Mouse (Mus musculus) layer of hippocampus, adult 9-10 months (tissue): ENCODE data around the gene Pou2f2.
A peak's percentile ranks its signal among the peaks of the same experiment; 100 is the strongest.

Experiments
- DNase-seq: peaks from one replicate; pipeline ENCODE4 v3.0.0; 2022; ENCODE audit warnings: low spot score

The Pou2f2 gene

GRCm38 (mm10) chr7:25141761-25142160, 37.8 kb downstream of the Pou2f2 start:
- DNase-seq, result no peak

DNA sequence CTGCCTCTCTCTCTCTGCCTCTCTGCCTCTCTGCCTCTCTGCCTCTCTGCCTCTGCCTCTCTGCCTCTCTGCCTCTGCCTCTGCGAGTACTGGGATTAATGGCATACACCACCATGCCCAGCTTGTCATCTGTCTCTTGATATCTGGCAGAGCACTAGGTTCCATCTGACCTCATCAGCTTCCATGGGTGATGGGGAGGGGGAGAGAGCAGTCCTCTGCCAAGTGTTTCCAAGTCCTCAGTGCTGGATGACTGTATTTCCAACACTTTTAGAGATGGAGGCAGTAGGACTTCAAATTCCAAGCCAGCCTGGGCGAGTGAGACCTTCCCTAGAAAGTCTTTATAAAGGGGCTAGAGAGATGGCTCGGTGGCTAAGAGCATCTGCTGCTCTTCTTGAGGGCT, 42.0 kb downstream of the Pou2f2 start:
- no peak for DNase-seq

GRCm38 (mm10) chr7:25133092-25134049, 46.2 kb downstream of the Pou2f2 start:
- DNase-seq, result peak; percentile 78

DNA sequence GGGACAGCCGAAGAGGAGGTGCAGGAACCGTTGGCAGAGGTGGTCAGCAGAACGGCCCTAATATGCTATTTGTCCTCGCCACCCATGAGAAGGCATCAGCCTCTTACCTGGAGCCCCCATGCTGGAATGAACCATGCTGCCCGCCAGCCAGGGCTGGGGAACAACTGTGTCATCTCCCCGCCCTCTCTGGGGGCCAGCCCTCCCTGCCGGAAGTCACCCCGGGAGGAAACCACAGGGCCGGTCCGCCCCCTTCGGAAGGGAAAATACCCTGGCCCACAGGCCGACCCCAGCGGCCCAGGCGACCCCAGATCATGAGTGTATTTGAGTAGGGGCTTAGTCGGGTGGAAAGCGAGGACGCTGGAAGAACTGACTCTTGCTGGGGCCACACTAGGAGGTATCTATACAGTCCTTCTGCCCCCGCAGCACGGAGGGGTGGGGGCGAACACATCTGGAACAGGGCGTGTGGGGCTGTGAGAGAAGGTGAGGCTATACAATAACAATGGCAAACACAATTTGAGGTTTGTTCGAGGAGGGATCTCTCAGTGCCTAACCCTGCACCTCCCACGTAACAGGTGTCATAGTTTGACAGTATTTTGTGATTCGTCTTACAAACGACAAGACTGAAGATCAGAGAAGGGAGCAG, 47.1 kb downstream of the Pou2f2 start:
- DNase-seq, result no peak

DNA sequence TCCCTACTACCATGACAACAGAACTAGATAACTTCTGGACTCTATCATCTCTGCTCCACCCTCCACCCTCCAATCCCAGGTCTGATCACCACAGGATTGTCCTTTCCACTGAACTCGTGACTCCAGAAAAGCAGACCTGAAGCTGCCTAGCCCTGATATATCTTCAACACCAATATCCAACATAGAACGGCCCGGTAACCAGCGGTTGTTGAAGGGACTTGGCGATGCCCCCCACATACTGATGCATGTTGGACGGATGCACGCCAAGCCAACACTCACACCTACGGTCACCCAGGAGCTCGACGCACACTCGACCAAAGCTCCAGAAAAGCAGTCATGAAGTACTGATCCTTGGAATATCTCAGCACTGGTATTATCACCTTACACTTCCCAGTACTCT, 48.3 kb downstream of the Pou2f2 start:
- no peak for DNase-seq

DNA sequence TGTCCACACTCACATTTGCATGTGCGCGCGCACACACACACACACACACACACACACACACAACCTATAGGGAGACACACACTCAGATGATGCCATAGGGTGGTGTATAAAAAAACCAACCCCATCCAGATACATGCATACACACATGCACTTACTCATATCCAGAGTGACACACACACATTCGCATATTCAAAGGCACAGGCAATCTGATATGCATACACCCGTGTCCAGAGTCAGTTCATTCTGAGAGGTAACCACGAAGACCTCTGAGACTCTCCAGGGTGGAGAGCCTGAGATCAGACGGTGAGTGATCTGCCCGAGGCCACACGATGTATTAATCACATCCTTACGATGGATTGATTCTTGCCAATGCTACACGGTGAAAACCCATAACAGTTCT, 49.0 kb downstream of the Pou2f2 start:
- no peak for DNase-seq

DNA sequence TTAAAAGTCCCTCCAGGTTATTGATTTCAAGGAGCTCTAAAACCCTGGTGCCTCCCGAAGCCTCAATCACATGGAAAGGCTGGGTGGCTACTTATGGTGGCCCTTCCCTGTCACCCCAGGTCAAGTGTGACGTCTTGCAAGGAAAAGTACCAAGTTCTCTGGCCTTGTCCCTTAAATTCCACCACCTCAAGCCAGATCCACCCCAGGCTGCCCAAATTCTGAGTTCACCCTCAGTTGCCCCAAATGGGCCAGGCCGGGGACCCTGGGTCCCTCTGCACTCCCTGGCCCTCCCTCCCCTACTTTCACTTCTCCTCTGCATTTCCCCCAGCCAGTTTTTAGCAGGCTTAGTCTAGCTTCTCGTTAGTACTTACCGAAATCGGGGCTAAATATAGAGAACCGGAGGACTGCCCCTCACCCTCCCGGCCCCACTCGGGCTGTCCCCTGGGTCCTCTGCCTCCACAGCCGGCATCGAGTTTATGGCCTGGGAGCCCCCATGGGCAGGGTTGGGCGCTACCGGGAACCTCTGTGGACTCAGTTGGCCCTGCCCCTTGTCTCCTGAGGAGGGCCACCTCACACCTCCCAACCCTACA, 50.0 kb downstream of the Pou2f2 start:
- DNase-seq, result no peak

GRCm38 (mm10) chr7:25127971-25128370, 51.6 kb downstream of the Pou2f2 start:
- no peak for DNase-seq

DNA sequence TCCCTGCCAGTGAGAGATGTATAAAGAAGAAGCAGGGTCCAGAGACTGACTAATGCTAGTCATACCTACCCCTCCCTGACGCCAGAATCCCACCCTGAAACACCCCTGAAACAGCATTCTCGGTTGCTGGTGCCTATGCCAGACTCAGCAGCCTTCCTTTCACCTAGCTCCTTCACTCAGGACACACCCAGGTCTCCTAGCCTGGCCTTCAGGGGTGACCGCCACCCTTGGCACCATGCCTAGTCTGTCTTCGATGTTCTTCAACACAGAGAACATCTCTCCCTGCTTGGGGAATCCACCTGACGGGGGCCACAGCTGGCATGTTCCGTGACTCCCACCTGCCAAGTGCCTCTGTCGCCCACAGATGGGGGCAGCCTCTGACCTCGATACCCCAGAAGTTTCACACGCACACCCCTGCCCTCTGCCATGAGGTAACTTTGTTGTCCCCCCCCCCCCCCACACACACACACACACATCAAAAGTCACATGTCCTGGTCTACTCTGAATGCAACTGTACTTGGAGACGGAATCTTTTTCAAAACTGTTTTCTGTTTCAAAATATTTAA, 53.7 kb downstream of the Pou2f2 start:
- DNase-seq, result no peak

DNA sequence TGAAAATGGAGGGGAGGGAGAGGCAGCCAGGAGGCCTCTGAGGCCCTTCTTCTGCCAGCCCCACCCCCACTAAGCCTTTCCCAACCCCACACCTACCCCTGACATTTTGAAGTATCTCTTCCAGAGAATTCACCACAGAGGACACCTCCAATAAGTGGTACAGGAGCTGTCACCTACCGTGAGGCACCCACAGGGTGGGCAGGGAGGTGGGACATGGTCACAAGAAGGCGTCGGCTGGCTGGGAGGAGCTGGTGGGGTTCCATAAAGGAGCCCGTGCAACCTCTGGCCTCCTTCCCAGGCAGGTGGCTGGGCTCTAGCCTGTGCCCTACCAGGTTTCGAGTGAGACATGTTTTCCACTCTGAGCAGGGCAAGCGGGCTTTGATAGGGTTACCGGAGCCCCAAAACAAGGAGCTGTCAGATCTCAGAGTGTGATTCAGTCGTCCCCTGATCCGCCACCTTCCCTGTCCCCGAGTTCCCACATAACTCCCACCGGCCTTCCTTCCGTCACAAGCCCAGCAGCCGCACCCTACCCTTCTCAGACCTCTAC, 58.2 kb downstream of the Pou2f2 start:
- no peak for DNase-seq

GRCm38 (mm10) chr7:25120061-25120834, 59.3 kb downstream of the Pou2f2 start:
- DNase-seq, result no peak

DNA sequence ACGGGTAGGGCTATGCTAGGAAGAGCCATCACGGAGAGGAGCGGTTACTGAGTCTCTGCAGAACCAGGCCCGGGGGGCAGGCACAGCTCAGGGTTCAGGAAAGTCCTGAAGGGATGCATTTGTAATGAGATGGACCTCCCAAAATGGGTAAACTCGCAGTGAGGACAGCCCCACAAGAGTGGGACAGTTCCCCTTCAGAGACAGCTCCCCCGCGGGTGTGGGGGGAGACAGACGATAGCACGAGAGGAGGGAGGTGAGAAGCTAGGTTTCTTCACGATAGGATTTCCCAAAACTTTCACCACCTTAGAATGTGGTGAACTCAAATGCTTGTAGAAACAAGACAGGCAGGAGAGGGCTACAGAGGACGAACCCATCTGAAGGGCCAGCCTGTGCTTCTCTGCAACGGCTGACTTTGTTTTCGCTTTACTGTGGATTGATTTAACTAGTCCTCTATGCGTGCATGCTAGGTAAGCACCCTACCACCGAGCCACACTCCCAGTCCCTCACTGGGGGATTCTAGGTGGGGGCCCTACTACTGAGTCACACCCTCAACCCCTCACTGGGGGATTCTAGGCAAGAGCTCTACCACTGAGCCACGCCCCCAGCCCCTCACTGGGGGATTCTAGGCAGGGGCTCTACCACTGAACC, 66.4 kb downstream of the Pou2f2 start:
- no peak for DNase-seq

DNA sequence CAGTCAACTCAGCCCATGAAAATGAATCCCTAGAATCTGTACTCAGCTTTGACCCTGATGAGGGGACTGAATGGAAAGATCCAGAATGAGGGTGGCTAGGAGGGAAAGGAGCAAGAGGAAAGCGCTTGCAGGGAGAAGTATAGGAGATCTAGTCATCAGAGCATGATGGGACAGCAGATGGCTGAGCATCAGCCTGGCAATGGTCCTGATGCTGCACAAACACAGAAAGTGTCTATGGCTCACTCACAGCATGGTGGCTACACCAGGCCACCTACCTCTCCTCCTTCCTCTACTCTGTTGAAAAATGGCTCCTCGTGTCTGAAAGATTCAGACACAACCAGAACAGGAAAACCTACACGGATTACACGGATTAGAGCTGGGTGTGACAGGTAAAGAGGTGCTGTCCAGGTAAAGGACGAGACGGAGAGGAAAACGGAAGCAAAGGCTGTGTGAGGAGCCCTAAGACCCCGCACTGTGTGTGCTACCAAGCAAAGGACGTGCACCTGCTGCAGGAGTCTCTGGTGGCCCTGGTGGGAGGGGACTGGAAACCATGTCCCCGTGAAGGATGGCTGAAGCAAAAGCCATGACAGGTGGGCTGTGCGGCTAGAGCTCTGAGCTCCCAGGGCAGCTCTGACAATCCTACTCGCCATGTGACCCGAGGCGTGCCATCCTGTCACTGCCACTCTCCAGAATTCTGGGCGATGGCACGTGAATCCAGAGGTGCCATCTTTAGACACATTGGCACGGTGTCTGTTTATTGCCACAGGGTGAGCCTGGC, 67.2 kb downstream of the Pou2f2 start:
- peak; percentile 35 for DNase-seq

DNA sequence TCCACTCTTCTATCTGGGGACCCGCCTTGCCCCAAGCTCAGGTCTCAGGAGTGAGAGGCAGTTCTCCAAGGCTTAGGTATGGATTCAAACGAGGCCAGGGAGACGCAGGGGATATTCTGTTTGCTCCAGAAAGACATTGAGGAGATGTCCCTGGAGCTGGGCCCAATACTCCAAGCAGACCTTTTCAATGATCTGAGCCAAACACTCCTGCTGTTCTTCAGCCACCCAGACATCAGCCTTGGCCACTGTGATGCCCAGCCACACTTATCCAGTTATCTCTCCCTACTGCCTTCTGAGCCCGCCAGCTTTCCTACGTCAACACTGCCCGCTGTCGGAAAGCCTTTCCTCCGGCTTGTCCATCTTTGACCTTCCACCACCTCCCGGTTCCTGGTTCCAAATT, 69.2 kb downstream of the Pou2f2 start:
- DNase-seq, result no peak

DNA sequence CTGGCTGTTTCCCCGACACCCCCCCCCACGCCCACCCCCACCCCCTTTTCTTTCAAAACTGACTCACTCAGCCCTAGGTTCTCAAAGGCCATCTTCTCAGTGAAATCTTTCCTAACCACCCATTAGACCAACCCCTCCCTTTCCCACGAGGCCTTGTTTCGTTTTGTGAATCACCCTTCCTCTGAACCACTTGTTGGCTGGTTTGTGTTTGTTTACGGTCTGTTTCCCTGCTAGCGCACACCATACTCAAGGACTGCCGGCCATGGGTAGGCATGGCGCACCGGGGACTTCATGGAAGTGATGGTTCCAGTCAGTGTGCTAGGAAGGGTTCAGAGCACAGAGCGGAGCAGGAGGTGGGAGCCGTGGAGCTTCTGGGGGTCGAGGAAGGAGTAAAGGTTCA, 70.2 kb downstream of the Pou2f2 start:
- no peak for DNase-seq

DNA sequence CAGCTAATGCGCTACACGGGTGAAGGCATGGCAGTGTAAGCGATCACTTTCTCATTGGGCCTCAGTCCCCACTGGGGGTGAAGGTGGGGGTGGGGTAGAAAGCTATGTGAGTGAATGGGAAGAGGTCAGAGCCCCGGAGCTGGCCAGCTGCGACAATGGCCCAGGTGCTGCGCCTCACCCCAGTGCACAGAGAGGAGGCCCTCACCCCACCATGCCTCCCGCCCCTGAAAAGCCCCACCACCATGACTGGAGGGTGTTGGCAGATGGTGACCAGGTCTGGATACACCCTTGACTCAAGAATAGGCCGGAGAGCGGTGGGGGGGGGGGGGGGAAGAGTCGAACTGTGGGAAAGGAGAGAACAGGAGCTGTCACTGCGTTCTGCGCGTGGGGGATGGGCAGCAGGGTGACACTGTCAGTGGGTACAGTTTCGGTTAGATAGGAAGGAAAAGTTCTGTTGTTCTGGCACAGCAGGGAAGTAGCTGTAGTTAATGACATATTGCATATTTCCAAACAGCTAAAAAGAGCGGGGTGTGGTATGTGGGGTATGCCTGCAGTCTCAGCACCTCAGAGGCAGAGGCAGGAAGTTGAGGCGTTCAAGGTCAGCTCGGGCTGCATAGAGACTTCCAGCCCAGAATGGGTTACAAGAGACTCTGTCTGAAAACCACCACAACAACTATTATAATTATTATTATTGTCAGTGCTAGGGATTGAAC, 72.6 kb downstream of the Pou2f2 start:
- no peak for DNase-seq

GRCm38 (mm10) chr7:25105411-25106160, 73.9 kb downstream of the Pou2f2 start:
- peak; percentile 81 for DNase-seq

DNA sequence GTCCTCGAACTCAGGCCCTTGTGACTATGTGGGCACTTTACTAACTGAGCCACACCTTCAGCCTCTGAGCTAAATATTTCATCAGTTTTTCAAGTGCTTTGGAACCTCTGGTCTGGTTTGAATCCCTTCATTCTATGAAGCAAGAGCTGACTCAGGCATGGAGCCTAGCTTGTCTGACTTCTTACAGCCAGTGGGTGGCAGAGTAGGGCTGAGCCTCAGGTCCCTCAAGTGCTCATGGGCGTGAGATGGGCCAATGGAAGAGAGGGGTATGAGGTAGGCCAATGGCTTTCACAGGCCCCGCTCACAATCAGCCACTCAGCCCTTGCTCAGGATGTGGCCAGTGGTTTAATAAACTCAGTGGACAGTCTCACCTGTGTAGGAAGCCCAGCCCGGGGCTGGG, 79.9 kb downstream of the Pou2f2 start:
- DNase-seq, result no peak

- no peak for DNase-seq
Measured at GRCm38 (mm10) chr7:25098169-25098568, 81.4 kb downstream of the Pou2f2 start.
